Mouse (Mus musculus) neural tube, embryonic 10.5 days (tissue): ENCODE data around the gene Lgals8.

Source experiments
- DNase-seq: peaks from one replicate; pipeline ENCODE4 v3.0.0-alpha.2; 2017; ENCODE audit warnings: low spot score; ENCODE audit errors: extremely low spot score

Lgals8 gene

GRCm38 (mm10) chr13:12460881-12461729, 3.6 kb downstream of the Lgals8 start:
- DNase-seq, result peak; percentile 90

- DNase-seq, result peak; percentile 20
Measured at GRCm38 (mm10) chr13:12460443-12460842, 4.3 kb downstream of the Lgals8 start.

- DNase-seq, result no peak
Measured at GRCm38 (mm10) chr13:12456711-12457110, 8.0 kb downstream of the Lgals8 start.

- no peak for DNase-seq
Measured at GRCm38 (mm10) chr13:12454686-12455390, 9.9 kb downstream of the Lgals8 start.

- no peak for DNase-seq
Measured at GRCm38 (mm10) chr13:12453150-12453549, 11.6 kb downstream of the Lgals8 start.

- no peak for DNase-seq
Measured at GRCm38 (mm10) chr13:12442008-12442587, 22.6 kb downstream of the Lgals8 start.

- no peak for DNase-seq
Measured at GRCm38 (mm10) chr13:12440813-12441212, 23.9 kb downstream of the Lgals8 start.

- no peak for DNase-seq
Measured at GRCm38 (mm10) chr13:12439586-12439985, 25.2 kb downstream of the Lgals8 start.

GRCm38 (mm10) chr13:12433843-12434242, 30.9 kb downstream of the Lgals8 start:
- no peak for DNase-seq

- no peak for DNase-seq
Measured at GRCm38 (mm10) chr13:12428556-12428955, 36.2 kb downstream of the Lgals8 start.

GRCm38 (mm10) chr13:12420596-12420995, 44.1 kb downstream of the Lgals8 start:
- DNase-seq, result no peak

- DNase-seq, result no peak
Measured at GRCm38 (mm10) chr13:12412016-12412415, 52.7 kb downstream of the Lgals8 start.

GRCm38 (mm10) chr13:12408343-12409066, 56.2 kb downstream of the Lgals8 start:
- DNase-seq, result no peak

- no peak for DNase-seq
Measured at GRCm38 (mm10) chr13:12395571-12395970, 69.2 kb downstream of the Lgals8 start.

GRCm38 (mm10) chr13:12394609-12395505, 69.9 kb downstream of the Lgals8 start, which contains the start of gene Heatr1:
Gene Heatr1, plus strand, starts transcription at chr13:12395027.
- DNase-seq, result peak; percentile 89
